Mouse (Mus musculus): ENCODE measurements around the gene Snx29.

The Snx29 gene

DNA sequence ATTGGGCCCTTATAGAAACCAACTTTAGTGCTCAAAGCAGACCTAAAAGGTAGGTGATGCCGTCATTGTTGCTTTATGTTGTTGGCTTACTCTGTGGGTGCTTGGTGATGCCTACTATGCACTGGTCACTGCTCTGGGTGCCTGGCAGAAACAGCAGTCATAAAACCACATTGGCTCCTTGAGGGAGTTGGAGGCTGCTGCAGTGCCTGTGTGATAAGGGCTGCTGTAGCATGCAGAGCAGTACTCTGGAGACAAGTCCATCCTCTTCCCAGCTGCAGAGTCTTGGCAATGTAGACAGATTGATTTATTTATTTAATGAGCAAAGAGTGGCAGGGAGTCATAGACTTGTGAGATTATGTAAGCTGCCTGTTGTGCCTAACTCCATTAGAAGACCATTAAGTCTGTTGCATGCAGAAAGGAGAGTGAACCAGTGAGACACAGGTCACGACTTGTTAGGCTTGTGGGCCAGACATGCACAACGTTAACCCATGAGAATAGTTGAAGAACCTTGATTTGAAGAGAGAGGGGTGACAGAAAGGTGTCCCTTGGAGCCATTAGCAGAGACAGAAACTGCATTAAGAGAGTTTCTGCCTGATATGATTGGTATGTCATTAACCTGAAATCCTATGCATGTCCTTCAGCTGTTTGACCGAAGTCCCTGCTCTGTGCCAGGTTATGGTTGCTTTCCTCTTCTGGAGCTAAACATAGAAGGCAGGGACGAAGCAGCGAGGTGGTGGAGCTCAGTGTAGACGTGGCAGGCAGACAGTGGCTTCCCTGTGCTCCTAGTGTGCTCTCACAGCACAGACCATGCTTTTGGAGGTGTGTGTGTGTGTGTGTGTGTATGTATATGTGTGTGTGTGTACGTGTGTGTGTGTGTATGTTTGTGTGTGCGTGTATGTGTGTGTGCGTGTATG, 267.3 kb downstream of the Snx29 start:
- DNase-seq (ENCODE audit: low read depth, low spot score) = no peak

DNA sequence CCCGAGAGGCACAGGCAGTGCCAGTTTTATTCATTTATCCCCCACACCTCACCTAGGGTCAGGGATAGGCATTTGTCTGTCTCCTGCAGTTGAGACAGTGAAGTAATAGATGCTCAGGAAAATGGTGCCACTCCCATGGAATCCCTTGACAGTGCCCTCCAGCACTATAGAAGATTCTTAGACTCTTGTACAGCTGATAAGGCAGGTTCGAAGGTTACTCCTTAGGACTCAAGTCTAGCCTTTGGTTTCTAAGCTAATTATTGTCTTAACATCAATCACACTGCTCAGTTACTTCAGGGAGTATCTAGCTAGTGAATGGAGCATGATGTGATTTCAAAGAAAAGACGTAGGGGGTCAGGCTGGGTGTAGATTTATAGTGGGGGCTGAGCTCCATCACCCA, 273.9 kb downstream of the Snx29 start:
- no peak for DNase-seq (ENCODE audit: low read depth, low spot score)

DNA sequence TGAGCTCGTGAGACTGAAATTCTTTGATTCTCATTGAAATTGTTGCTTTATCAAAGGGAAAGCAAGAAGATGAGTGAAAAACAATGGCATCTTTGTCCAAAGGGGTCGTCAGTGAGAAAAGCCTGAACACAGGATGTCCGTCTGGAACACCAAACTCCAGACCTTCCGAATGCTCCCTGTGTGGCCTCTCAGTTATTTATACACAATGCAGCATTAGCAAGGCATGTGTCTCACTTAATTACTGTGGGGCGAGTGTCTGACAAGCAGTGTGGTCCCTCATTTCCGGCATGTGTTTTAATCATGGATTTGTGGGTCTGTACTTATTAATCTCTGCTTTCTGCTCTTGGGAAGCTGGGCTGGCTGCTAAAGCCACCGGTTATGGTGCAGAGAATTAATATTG, 275.1 kb downstream of the Snx29 start:
- no peak for DNase-seq (ENCODE audit: low read depth, low spot score)

- DNase-seq (ENCODE audit: low read depth, low spot score) = no peak
These were observed 276.8 kb downstream of the Snx29 start for GRCm38 (mm10) chr16:11599523-11599922.

- DNase-seq (ENCODE audit: low read depth, low spot score) = no peak
These were observed 278.8 kb downstream of the Snx29 start for GRCm38 (mm10) chr16:11601336-11602082.

DNA sequence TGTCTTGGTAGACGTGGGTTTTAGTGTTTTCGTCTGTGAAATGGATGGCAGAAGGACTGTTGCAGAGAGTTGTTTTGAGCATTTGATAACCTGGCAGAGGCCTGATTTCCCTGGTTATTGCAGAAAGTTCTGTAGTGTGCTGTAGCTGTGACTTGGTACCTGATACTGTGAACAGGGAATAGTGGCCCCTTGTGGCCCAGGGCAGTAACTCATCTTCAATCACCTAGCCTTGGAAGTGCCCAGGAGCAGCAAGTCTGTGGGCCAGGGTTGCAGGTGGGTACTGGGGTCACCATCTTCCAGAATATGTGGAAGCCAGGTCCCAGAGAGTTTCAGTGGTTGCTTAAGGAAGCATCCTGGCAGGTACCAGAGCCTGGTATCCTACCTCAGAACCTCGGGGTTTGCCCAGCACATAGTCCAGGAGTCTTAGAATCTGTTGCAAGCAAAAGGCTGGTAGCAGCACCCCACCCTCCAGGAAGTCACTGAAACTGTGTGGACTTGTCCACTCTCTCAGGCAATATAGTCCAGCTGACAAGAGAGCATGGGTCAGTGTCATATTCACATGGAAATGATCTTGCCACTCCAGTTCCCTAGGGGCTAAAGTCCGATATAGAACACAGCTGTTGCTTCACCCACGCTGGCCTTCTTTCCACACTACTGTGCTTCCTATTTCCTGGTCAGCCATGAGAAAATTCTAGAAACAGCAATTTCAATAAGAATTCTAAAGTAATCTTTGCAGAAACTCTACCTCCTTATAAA, 281.1 kb downstream of the Snx29 start:
- DNase-seq (ENCODE audit: low read depth, low spot score) = peak; percentile 58

GRCm38 (mm10) chr16:11612526-11613126, 289.9 kb downstream of the Snx29 start:
- DNase-seq (ENCODE audit: low read depth, low spot score) = no peak

DNA sequence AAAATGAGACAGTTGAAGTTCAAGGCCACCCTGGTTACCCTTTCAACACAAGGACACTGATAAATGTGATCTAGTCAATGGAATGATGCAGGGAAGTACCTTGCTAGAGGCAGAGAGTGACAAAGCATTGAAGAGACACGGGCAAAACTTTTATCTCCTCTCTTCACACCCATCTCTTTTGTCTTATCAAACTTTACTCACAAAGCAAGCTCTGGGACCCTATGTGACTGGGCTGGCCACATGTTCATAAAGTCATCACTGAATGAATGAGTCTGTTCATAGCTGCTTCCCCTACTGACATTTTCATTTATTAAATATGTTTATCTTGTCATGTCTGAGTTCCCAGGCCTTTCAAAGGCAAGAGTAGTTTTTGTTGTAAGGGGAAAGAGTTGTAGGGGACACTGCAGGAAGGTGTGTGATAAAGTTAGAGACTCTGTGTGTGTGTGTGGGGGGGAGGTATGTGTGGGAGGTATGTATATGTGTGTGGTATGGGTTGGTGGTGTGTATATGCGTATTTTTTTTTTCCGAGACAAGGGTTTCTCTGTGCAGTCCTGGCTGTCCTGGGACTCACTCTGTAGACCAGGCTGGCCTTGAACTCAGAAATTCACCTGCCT, 291.8 kb downstream of the Snx29 start:
- no peak for DNase-seq (ENCODE audit: low read depth, low spot score)

GRCm38 (mm10) chr16:11615633-11616032, 292.9 kb downstream of the Snx29 start:
- no peak for DNase-seq (ENCODE audit: low read depth, low spot score)

- DNase-seq (ENCODE audit: low read depth, low spot score) = no peak
These were observed 297.2 kb downstream of the Snx29 start for GRCm38 (mm10) chr16:11619951-11620350.

DNA sequence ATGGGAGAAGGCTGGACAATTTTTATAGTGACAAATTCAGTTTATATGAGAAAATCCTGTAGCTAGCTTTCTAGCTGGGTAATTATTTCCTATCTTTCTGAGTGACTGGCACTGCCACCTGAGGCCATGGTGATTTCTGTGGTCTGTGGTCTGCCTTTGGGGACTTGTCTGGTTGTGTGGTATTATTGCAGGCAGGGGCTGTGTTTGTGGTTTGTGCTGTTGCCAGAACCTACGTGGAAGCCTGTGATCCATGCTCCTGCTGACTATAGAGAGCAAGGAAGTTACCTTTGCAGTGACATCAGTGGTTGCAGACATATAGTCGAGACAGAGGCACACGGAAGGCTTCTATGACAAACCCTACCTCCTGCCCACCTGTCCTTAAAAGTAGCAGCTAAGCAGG, 298.3 kb downstream of the Snx29 start:
- DNase-seq (ENCODE audit: low read depth, low spot score) = no peak

DNA sequence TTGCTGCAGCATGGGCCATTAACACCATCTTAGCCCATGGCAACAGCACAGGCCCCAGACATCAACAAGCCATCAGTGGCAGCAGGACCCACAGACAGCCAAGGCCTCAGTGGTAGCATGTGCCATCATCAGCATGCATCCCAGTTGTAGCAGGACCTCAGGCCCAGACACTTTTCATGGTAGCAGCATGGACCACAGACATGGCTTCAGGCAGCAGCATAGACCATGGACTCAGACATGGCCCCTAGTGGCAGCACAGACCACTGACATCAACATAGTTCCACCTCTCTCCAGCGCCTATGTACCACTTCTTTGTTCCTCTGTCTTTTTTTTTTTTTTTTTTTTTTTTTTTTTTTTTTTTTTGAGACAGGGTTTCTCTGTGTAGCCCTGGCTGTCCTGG, 299.0 kb downstream of the Snx29 start:
- DNase-seq (ENCODE audit: low read depth, low spot score) = no peak

DNA sequence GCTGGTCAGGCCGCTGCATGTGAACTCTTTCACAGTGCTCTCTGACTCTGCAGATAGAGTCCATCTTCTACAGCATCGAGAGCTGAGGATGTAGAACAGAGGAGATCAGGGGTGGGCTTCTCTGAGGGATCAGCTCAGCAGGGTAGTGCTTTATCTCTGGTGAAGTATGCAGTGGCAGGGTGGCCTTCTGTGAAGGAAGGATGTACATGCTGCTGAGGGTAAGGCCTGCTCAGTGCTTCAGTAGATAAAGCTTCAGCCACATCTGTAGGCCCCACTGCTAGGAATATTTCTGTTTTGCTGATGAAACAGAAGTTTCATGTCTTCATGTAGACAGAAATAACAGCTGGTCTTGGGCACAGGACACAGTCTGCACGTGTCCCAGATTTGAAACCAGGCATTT, 300.3 kb downstream of the Snx29 start:
- DNase-seq (ENCODE audit: low read depth, low spot score) = no peak

- no peak for DNase-seq (ENCODE audit: low read depth, low spot score)
These were observed 301.4 kb downstream of the Snx29 start for GRCm38 (mm10) chr16:11624121-11624520.

DNA sequence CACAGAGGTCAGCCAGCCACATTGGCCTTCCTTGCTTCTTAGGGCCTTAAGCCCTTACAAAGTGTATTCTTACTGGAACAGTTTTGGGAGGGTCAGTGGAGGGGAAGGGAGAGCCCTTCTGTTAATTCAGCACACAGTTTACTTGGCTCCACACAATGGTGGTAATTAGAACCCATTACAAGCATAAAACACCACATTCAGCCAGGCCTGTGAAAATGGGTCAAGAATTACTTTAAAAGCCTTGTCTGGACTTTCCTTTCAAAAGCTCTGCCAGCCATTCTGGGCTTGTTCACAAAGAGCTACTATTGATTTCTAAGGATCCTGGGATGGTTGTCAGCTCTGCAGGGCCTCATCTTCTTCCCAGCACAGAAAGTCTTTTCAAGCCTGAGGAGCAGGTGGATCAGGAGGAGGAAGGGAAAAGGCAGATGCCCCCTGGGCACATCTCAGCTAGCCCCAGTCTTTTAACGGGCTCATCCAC, 303.3 kb downstream of the Snx29 start:
- no peak for DNase-seq (ENCODE audit: low read depth, low spot score)

GRCm38 (mm10) chr16:11626616-11627015, 303.9 kb downstream of the Snx29 start:
- DNase-seq (ENCODE audit: low read depth, low spot score) = no peak

GRCm38 (mm10) chr16:11627866-11628638, 305.3 kb downstream of the Snx29 start:
- no peak for DNase-seq (ENCODE audit: low read depth, low spot score)

GRCm38 (mm10) chr16:11629704-11630103, 307.0 kb downstream of the Snx29 start:
- no peak for DNase-seq (ENCODE audit: low read depth, low spot score)

DNA sequence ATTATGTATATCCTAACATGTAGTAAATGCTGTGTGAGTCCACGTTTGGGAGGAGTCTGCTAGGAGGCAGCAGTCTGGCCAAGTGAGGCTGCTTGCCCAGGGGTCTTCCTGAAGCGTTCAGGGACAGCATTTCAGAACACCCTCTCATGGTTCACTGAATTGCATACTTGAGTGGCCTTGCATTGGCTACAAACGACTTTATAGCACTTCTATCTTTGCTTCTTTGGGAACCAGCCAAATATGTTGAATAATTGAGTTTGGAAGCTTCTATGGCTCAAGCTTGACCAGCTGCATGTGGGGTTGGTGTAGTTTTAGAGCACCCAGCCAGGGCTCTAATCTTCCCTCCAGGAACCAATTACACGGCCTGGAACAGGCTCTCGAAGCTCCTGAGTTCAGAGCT, 307.8 kb downstream of the Snx29 start:
- DNase-seq (ENCODE audit: low read depth, low spot score) = no peak

GRCm38 (mm10) chr16:11632205-11632747, 309.6 kb downstream of the Snx29 start:
- peak; percentile 9 for DNase-seq (ENCODE audit: low read depth, low spot score)
